Mouse (Mus musculus) heart, postnatal 0 days (tissue): ENCODE data around the gene Gja4. TPM values are rescaled to one million over a fixed set of nuclear protein-coding genes. Genes with fewer than 3 reads are reported as not detected.

Experiments
- ATAC-seq: fragments of 200-750 bp; cut with Nextera tagmentation; 2 replicates; pipeline ENCODE4 v1.8.0; 2017; ENCODE audit warnings: low read depth, moderate number of reproducible peaks, moderate library complexity; ENCODE audit not compliant: insufficient read depth
- DNase-seq: peaks from one replicate; pipeline ENCODE4 v3.0.0-alpha.2; 2016; ENCODE audit warnings: low spot score
- H3K27ac ChIP-seq: fragments of 300-500 bp; sonication (generic); 2 replicates; pipeline ENCODE4 v1.5.1; 2014; ENCODE audit warnings: low read depth, mild to moderate bottlenecking
- H3K27me3 ChIP-seq: fragments of 300-500 bp; sonication (generic); 2 replicates; pipeline ENCODE4 v1.6.1; 2014; ENCODE audit warnings: low read length, mixed read lengths; ENCODE audit not compliant: control insufficient read depth, insufficient read depth
- H3K36me3 ChIP-seq: fragments of 300-500 bp; sonication (generic); replicated peaks from 2 replicates; pipeline ENCODE4 v1.6.1; 2014; ENCODE audit warnings: low read length, mixed read lengths; ENCODE audit not compliant: control insufficient read depth, insufficient read depth
- H3K4me1 ChIP-seq: fragments of 300-500 bp; sonication (generic); 2 replicates; pipeline ENCODE4 v1.6.1; 2014; ENCODE audit warnings: antibody characterized with exemption; ENCODE audit not compliant: control insufficient read depth, insufficient read depth
- H3K4me2 ChIP-seq: fragments of 300-500 bp; sonication (generic); 2 replicates; pipeline ENCODE4 v1.6.1; 2014; ENCODE audit warnings: low read depth, mild to moderate bottlenecking, low read length, moderate library complexity
- H3K4me3 ChIP-seq: fragments of 300-500 bp; sonication (generic); 2 replicates; pipeline ENCODE4 v1.5.1; 2014; ENCODE audit warnings: low read depth, low read length
- H3K9ac ChIP-seq: fragments of 300-500 bp; sonication (generic); replicated peaks from 2 replicates; pipeline ENCODE4 v1.6.1; 2014; ENCODE audit warnings: low read depth, low read length, mixed read lengths
- H3K9me3 ChIP-seq: fragments of 300-500 bp; sonication (generic); replicated peaks from 2 replicates; pipeline ENCODE4 v1.6.1; 2016; ENCODE audit warnings: low read length; ENCODE audit not compliant: control insufficient read depth
- CTCF ChIP-seq: IDR thresholded peaks from 2 replicates; pipeline ENCODE4 v1.5.1; 2016; ENCODE audit warnings: antibody characterized with exemption, control low read depth, low read depth
- EP300 ChIP-seq: IDR thresholded peaks from 2 replicates; pipeline ENCODE4 v1.6.1; 2016; ENCODE audit warnings: antibody characterized with exemption, low read depth
- WGBS: fragments of 180-500 bp; shearing (Covaris S2); extraction: QIAGEN DNeasy Blood & Tissue Kit; methylation state at CpG from one replicate; pipeline ENCODE4 v1.1.7; 2014; 5-methylcytosine and 5-hydroxymethylcytosine counted together
- polyA plus RNA-seq: library from polyadenylated mRNA; unstranded; fragments of >200 nt; fragmentation: Nextera tagmentation; extraction: Ambion mirVana; gene quantifications from 2 replicates; pipeline ENCODE4 v1.2.1, GENCODE M21; 2015
- total RNA-seq: library from RNA; depleted of rRNA; stranded (reverse); fragments of >200 nt; gene quantifications from 2 replicates; pipeline ENCODE4 v1.2.3, GENCODE M21; 2014; ENCODE audit warnings: low replicate concordance

Gja4 gene
- total and polyA plus RNA-seq, 2 experiments from 2014 or later: 23.4 to 38.4 TPM

DNA sequence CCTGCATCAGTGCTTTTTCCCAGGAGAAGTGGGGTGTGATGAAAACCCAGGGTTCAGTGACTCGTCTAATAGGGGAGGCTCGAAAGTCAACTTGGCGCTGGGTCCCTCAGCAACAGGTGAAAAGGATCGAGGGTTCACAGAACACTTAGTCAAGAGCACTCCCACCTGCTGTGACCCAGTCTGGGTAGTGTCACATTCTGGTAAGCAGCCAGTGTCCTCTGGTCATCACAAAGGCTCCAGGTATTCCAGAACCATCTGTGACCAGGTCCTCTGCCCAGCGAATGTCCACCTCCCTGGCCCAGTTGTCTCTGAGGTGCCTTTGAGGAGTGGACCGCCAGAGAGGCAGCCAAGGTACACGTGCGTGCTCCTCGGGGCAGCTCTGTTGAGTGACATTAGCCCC, 2.3 kb downstream of the Gja4 start:
- ATAC-seq (no peak), DNase-seq (no peak)
- WGBS: 47% methylated on average over 9 of the region's 9 CpGs
- Histone ChIP-seq H3K9ac (0 out of 2 replicates have a peak overlapping the region, but pooled peaks have one; percentile 19), H3K27ac (no peak overlapping the region), H3K4me2 (peak overlapping the region; percentile 92; the same call in 1 of the 2 replicates), H3K9me3 (no peaks in the 10 kb centered on the region), H3K4me3 (peak overlapping the region; percentile 62), H3K27me3 (peaks cover 32% of the 10 kb centered on the region), H3K4me1 (no peaks in the 10 kb centered on the region), H3K36me3 (no peaks in the 10 kb centered on the region)
- TF ChIP-seq EP300: no peak
- no peak for TF ChIP-seq CTCF

DNA sequence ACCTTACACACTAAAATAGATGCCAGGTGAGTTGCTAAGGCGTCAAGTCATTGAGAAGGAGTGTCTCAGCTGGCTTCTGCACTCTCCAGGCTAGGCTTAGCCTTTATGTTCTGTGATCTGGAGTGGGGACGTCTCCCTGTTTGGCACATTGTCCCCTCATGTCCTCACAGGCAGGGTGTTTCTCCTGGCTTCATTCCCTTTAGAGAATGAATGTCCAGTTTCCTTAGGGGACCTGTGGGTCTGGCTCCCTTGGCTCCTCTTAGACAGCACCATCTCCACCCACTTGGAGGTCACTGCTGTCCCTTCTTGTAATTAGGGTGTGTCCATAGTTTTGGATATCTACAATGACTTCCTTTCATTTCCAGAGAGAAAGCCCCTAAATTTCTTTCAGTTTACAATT, 6.9 kb downstream of the Gja4 start:
- no peak for TF ChIP-seq EP300
- no peak for TF ChIP-seq CTCF
- ATAC-seq (no peak), DNase-seq (no peak)
- no peak overlapping the region for H3K27ac ChIP-seq
- H3K9ac ChIP-seq: no peak overlapping the region
- no peaks in the 10 kb centered on the region for H3K9me3 ChIP-seq
- H3K4me2 ChIP-seq: no peak overlapping the region
- no peak overlapping the region for H3K4me3 ChIP-seq
- no peaks in the 10 kb centered on the region for H3K4me1 ChIP-seq
- 0 out of 2 replicates have a peak, but pooled peaks cover 4% of the 10 kb centered on the region for H3K27me3 ChIP-seq
- WGBS: 45% methylated on average over 2 of the region's 2 CpGs
- no peaks in the 10 kb centered on the region for H3K36me3 ChIP-seq

GRCm38 (mm10) chr4:127303796-127304195, 10.0 kb downstream of the Gja4 start:
- ATAC-seq (no peak), DNase-seq (no peak)
- Histone ChIP-seq H3K36me3 (no peaks in the 10 kb centered on the region), H3K4me3 (no peak overlapping the region), H3K27ac (no peak overlapping the region), H3K9ac (no peak overlapping the region), H3K27me3 (no peaks in the 10 kb centered on the region), H3K9me3 (no peaks in the 10 kb centered on the region), H3K4me2 (no peak overlapping the region), H3K4me1 (no peaks in the 10 kb centered on the region)
- WGBS: 46% methylated on average over 3 of the region's 3 CpGs
- TF ChIP-seq CTCF (no peak), EP300 (no peak)

GRCm38 (mm10) chr4:127300503-127300902, 13.3 kb downstream of the Gja4 start:
- Histone ChIP-seq H3K9me3 (no peaks in the 10 kb centered on the region), H3K27ac (no peak overlapping the region), H3K4me2 (no peak overlapping the region), H3K27me3 (no peaks in the 10 kb centered on the region), H3K36me3 (no peaks in the 10 kb centered on the region), H3K4me3 (no peak overlapping the region), H3K9ac (no peak overlapping the region), H3K4me1 (no peaks in the 10 kb centered on the region)
- whole genome bisulfite sequencing: 55% methylated on average over 5 of the region's 5 CpGs
- TF ChIP-seq EP300 (no peak), CTCF (no peak)
- DNase-seq: no peak
- ATAC-seq: no peak

GRCm38 (mm10) chr4:127292631-127293030, 21.2 kb downstream of the Gja4 start:
- no peak overlapping the region for H3K4me2 ChIP-seq
- no peaks in the 10 kb centered on the region for H3K9me3 ChIP-seq
- no peak for ATAC-seq
- TF ChIP-seq CTCF: no peak
- no peak for TF ChIP-seq EP300
- WGBS: 79% methylated on average over 5 of the region's 5 CpGs
- H3K27ac ChIP-seq: no peak overlapping the region
- H3K4me3 ChIP-seq: no peak overlapping the region
- H3K4me1 ChIP-seq: no peaks in the 10 kb centered on the region
- H3K9ac ChIP-seq: no peak overlapping the region
- DNase-seq: no peak
- H3K27me3 ChIP-seq: no peaks in the 10 kb centered on the region
- no peaks in the 10 kb centered on the region for H3K36me3 ChIP-seq

DNA sequence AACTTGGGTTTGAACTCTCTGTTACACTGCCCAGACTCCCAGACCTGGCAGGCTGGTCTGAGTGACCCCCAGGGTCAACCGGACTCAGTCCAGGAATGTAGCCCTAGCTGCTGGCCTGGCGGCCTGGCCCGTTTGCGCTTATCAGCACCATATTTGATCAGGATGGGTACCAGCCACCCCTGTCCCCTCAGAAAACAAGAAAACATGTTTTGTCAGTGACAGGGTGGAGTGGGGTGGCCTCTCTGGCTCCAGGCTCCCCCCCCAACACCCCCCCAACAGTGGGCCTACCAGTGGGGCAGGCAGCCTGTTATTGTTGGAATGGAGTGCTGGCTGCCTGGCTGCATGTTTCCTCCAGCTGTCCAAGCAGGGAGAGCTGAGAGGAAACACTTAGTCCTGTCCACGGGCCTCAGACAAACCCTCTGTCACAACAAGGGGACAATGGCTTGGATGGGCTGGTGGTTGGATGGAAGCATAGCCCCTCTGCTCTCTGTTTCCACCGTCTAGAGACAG, 24.7 kb downstream of the Gja4 start:
- Histone ChIP-seq H3K4me3 (no peak overlapping the region), H3K4me1 (no peaks in the 10 kb centered on the region), H3K9ac (no peak overlapping the region), H3K27ac (no peak overlapping the region), H3K9me3 (no peaks in the 10 kb centered on the region), H3K36me3 (no peaks in the 10 kb centered on the region), H3K4me2 (no peak overlapping the region), H3K27me3 (no peaks in the 10 kb centered on the region)
- 40% methylated on average over 6 of the region's 6 CpGs for WGBS
- DNase-seq: peak; percentile 60
- ATAC-seq: peak; percentile 79
- TF ChIP-seq EP300 (0 out of 2 replicates have a peak, but pooled peaks have one; percentile 22), CTCF (no peak)
